Mouse (Mus musculus): ENCODE measurements at regions not wholly inside any gene's neighbourhood (a gene's known extent, or its start where the extent isn't known, plus 50 kb on each side); places are given as distances from the start of the nearest gene placed in this dataset.

DNA sequence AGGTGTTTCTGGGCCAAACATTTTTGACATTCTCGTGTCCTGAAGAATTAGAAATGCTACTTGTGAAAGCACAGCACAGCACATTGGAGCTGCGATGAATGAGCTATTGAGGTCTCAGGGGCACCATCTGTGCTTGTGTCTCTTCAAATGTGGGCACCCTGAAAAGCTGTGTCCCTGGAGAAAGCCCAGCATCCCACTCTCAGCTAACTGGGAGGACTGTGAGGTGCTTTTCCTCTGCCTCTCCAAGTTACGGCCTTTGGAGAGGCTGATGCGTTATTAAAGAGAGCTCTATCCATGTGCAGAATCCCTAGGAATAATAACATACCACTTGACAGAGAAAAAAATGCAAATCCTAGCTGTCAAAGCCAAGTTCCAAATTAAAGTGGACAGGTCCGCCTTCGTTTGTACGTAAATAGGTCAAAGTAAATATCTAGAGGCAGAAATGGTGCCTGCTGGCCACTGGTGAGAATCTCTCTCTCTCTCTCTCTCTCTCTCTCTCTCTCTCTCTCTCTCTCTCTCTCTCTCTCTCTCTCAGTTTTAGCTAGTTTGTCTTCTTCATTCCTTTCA lies 397.3 kb upstream of the Mmadhc start:
- no peak for TF ChIP-seq CTCF (IDR thresholded peaks at IDR 0.05; ENCODE audit: low read depth)
- TF ChIP-seq EP300 (IDR thresholded peaks at IDR 0.05; ENCODE audit: low read depth), result no peak

Data from liver, postnatal 0 days (tissue).